Mouse (Mus musculus): ENCODE measurements around the gene Cmss1.

Cmss1 gene

GRCm38 (mm10) chr16:57303716-57304115 lies 302.9 kb downstream of the Cmss1 start:
- DNase-seq (ENCODE audit: inconsistent age in 2 of 2, low spot score in 1 of 2) = no peak

- no peak for DNase-seq (ENCODE audit: inconsistent age in 2 of 2, low spot score in 1 of 2)
Observed at GRCm38 (mm10) chr16:57302792-57303698, 303.6 kb downstream of the Cmss1 start.

- no peak for DNase-seq (ENCODE audit: inconsistent age in 2 of 2, low spot score in 1 of 2)
Observed at GRCm38 (mm10) chr16:57301512-57302115, 305.1 kb downstream of the Cmss1 start.

- no peak for DNase-seq (ENCODE audit: inconsistent age in 2 of 2, low spot score in 1 of 2)
Observed at GRCm38 (mm10) chr16:57295216-57295934, 311.3 kb downstream of the Cmss1 start.

GRCm38 (mm10) chr16:57292765-57293164 lies 313.9 kb downstream of the Cmss1 start, which contains the start of gene Tmem30c:
TSS of gene Tmem30c (minus strand) at chr16:57292865.
- no peak for DNase-seq (ENCODE audit: inconsistent age in 2 of 2, low spot score in 1 of 2)

- DNase-seq (ENCODE audit: inconsistent age in 2 of 2, low spot score in 1 of 2) = no peak
Observed at GRCm38 (mm10) chr16:57292296-57292695, 314.4 kb downstream of the Cmss1 start.

- DNase-seq (ENCODE audit: inconsistent age in 2 of 2, low spot score in 1 of 2) = no peak
Observed at GRCm38 (mm10) chr16:57291696-57292095, 315.0 kb downstream of the Cmss1 start.

- DNase-seq (ENCODE audit: inconsistent age in 2 of 2, low spot score in 1 of 2) = no peak
Observed at GRCm38 (mm10) chr16:57281417-57281816, 325.2 kb downstream of the Cmss1 start.

GRCm38 (mm10) chr16:57280221-57281217 lies 326.1 kb downstream of the Cmss1 start:
- no peak for DNase-seq (ENCODE audit: inconsistent age in 2 of 2, low spot score in 1 of 2)

- no peak for DNase-seq (ENCODE audit: inconsistent age in 2 of 2, low spot score in 1 of 2)
Observed at GRCm38 (mm10) chr16:57278976-57279626, 327.6 kb downstream of the Cmss1 start.

- no peak for DNase-seq (ENCODE audit: inconsistent age in 2 of 2, low spot score in 1 of 2)
Observed at GRCm38 (mm10) chr16:57269751-57270150, 336.9 kb downstream of the Cmss1 start.

- DNase-seq (ENCODE audit: inconsistent age in 2 of 2, low spot score in 1 of 2) = no peak
Observed at GRCm38 (mm10) chr16:57268058-57268841, 338.4 kb downstream of the Cmss1 start.

GRCm38 (mm10) chr16:57267068-57267467 lies 339.6 kb downstream of the Cmss1 start:
- no peak for DNase-seq (ENCODE audit: inconsistent age in 2 of 2, low spot score in 1 of 2)

GRCm38 (mm10) chr16:57260152-57260551 lies 346.5 kb downstream of the Cmss1 start:
- DNase-seq (ENCODE audit: inconsistent age in 2 of 2, low spot score in 1 of 2) = no peak

GRCm38 (mm10) chr16:57259356-57260083 lies 347.1 kb downstream of the Cmss1 start:
- no peak for DNase-seq (ENCODE audit: inconsistent age in 2 of 2, low spot score in 1 of 2)
